Mouse (Mus musculus): ENCODE results near the gene Hamp2. TPM values are rescaled to one million over a fixed set of nuclear protein-coding genes. Genes with fewer than 3 reads are reported as not detected.

The Hamp2 gene
- polyA plus RNA-seq, 1 experiment, result not detected

GRCm38 (mm10) chr7:30962862-30963261 is 38.4 kb upstream of the Hamp2 start:
- Histone ChIP-seq H3K27ac (ENCODE audit: insufficient read depth, low read length) (no peak overlapping the region), H3K4me3 (ENCODE audit: insufficient read depth, low read length) (no peak overlapping the region), H3K4me1 (ENCODE audit: control insufficient read depth, insufficient read depth, low read length) (no peaks in the 10 kb centered on the region; the same call in 1 of the 2 replicates)
- TF ChIP-seq CTCF (IDR thresholded peaks at IDR 0.05; ENCODE audit: borderline replicate concordance, insufficient read depth, low read length), result no peak
- TF ChIP-seq POLR2A (IDR thresholded peaks at IDR 0.05; ENCODE audit: low read depth, low read length), result peak; percentile 57

DNA sequence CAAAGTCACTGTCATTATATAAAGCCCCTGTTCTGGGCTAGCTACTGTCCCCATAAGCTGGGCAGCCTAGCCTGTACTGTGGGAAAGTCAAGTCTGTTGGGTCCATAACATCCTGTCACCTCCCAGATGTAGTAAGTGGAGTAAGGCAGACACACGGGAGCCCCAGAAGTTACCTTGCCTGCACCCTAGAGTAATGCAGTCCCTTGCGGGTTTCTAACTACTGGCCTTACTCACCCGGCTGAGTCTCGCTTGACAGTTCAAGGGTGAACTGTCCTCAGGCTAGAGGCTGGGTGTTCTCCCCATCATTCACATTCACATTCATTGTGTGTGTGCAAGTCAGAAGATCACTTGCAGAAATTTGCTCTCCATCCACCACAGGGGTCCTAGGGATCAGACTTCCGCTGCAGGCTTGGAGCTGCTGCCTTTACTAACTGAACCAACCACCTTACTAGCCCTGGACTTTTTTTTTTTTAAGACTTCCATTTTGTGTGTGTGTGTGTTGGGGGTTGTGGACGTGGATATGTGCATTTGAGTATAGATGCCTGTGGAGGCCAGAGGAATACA is 35.4 kb upstream of the Hamp2 start:
- H3K27ac ChIP-seq (ENCODE audit: insufficient read depth, low read length), result no peak overlapping the region
- no peak overlapping the region for H3K4me3 ChIP-seq (ENCODE audit: insufficient read depth, low read length)
- peaks cover 4% of the 10 kb centered on the region; the same call in 1 of the 2 replicates for H3K4me1 ChIP-seq (ENCODE audit: control insufficient read depth, insufficient read depth, low read length)
- TF ChIP-seq POLR2A (IDR thresholded peaks at IDR 0.05; ENCODE audit: low read depth, low read length) (0 out of 2 replicates have a peak, but pooled peaks have one; percentile 38), CTCF (IDR thresholded peaks at IDR 0.05; ENCODE audit: borderline replicate concordance, insufficient read depth, low read length) (no peak)

GRCm38 (mm10) chr7:30958866-30959487 is 34.5 kb upstream of the Hamp2 start:
- H3K4me1 ChIP-seq (ENCODE audit: control insufficient read depth, insufficient read depth, low read length), result peaks cover 4% of the 10 kb centered on the region; the same call in 1 of the 2 replicates
- no peak overlapping the region for H3K4me3 ChIP-seq (ENCODE audit: insufficient read depth, low read length)
- H3K27ac ChIP-seq (ENCODE audit: insufficient read depth, low read length), result no peak overlapping the region
- TF ChIP-seq POLR2A (IDR thresholded peaks at IDR 0.05; ENCODE audit: low read depth, low read length) (peak; percentile 34; the same call in 1 of the 2 replicates), CTCF (IDR thresholded peaks at IDR 0.05; ENCODE audit: borderline replicate concordance, insufficient read depth, low read length) (no peak)

- H3K27ac ChIP-seq (ENCODE audit: insufficient read depth, low read length), result peak overlapping the region; percentile 94; the same call in 1 of the 2 replicates
- peaks cover 4% of the 10 kb centered on the region; the same call in 1 of the 2 replicates for H3K4me1 ChIP-seq (ENCODE audit: control insufficient read depth, insufficient read depth, low read length)
- TF ChIP-seq POLR2A (IDR thresholded peaks at IDR 0.05; ENCODE audit: low read depth, low read length) (no peak; the same call in 1 of the 2 replicates), CTCF (IDR thresholded peaks at IDR 0.05; ENCODE audit: borderline replicate concordance, insufficient read depth, low read length) (no peak)
- H3K4me3 ChIP-seq (ENCODE audit: insufficient read depth, low read length), result peak overlapping the region; percentile 77
These were observed 33.8 kb upstream of the Hamp2 start for GRCm38 (mm10) chr7:30958109-30958865.

DNA sequence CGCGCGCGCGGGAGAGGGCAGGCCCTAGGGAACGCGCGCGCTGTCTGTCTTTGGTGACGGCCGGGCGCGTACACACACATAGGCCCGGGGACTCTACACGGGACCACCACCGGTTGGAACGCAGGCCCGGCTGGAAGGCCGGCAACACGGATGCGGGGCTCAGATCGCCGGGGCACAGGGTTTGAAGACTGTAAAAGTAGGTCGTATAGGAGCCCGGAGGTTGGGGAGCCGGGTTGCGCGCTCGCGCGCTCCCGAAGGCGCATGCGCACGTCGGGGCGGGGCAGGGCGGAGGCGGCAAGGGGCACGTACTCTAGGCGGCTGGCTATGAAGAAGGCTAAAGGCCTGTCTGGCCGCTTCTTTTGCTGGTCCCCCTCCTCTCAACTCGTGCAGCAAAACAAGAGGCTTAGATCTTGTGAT is 32.9 kb upstream of the Hamp2 start:
- TF ChIP-seq CTCF (IDR thresholded peaks at IDR 0.05; ENCODE audit: borderline replicate concordance, insufficient read depth, low read length) (no peak), POLR2A (IDR thresholded peaks at IDR 0.05; ENCODE audit: low read depth, low read length) (peak; percentile 85)
- peak overlapping the region; percentile 94 for H3K27ac ChIP-seq (ENCODE audit: insufficient read depth, low read length)
- H3K4me1 ChIP-seq (ENCODE audit: control insufficient read depth, insufficient read depth, low read length), result peaks cover 4% of the 10 kb centered on the region
- H3K4me3 ChIP-seq (ENCODE audit: insufficient read depth, low read length), result peak overlapping the region; percentile 77

- peak within 1 kb of the TSS; percentile 94 for H3K27ac ChIP-seq (ENCODE audit: insufficient read depth, low read length)
- peaks cover 4% of the 10 kb centered on the region for H3K4me1 ChIP-seq (ENCODE audit: control insufficient read depth, insufficient read depth, low read length)
- TF ChIP-seq CTCF (IDR thresholded peaks at IDR 0.05; ENCODE audit: borderline replicate concordance, insufficient read depth, low read length) (no peak), POLR2A (IDR thresholded peaks at IDR 0.05; ENCODE audit: low read depth, low read length) (0 out of 2 replicates have a peak, but pooled peaks have one; percentile 35)
- H3K4me3 ChIP-seq (ENCODE audit: insufficient read depth, low read length), result peak within 1 kb of the TSS; percentile 91
These were observed 32.4 kb upstream of the Hamp2 start, which contains the start of gene Usf2 for GRCm38 (mm10) chr7:30956756-30957366. Gene Usf2 (minus strand): TSS chr7:30956803.

GRCm38 (mm10) chr7:30956357-30956751 is 31.9 kb upstream of the Hamp2 start:
- H3K27ac ChIP-seq (ENCODE audit: insufficient read depth, low read length), result peak overlapping the region; percentile 54
- TF ChIP-seq POLR2A (IDR thresholded peaks at IDR 0.05; ENCODE audit: low read depth, low read length) (no peak), CTCF (IDR thresholded peaks at IDR 0.05; ENCODE audit: borderline replicate concordance, insufficient read depth, low read length) (no peak)
- peak overlapping the region; percentile 91 for H3K4me3 ChIP-seq (ENCODE audit: insufficient read depth, low read length)
- peaks cover 4% of the 10 kb centered on the region for H3K4me1 ChIP-seq (ENCODE audit: control insufficient read depth, insufficient read depth, low read length)

- H3K4me1 ChIP-seq (ENCODE audit: control insufficient read depth, insufficient read depth, low read length), result peaks cover 4% of the 10 kb centered on the region
- TF ChIP-seq POLR2A (IDR thresholded peaks at IDR 0.05; ENCODE audit: low read depth, low read length) (peak; percentile 48), CTCF (IDR thresholded peaks at IDR 0.05; ENCODE audit: borderline replicate concordance, insufficient read depth, low read length) (peak; percentile 70; the same call in 1 of the 2 replicates)
- H3K27ac ChIP-seq (ENCODE audit: insufficient read depth, low read length), result peak overlapping the region; percentile 54
- H3K4me3 ChIP-seq (ENCODE audit: insufficient read depth, low read length), result peak overlapping the region; percentile 91
These were observed 31.3 kb upstream of the Hamp2 start for GRCm38 (mm10) chr7:30955584-30956356.
